Mouse (Mus musculus): ENCODE results near the gene Dus2.
"Not testable (repeated sequence)": the region's sequence is repeated elsewhere in the genome, so short reads cannot be mapped to it uniquely, and the experiment has no call there.

The Dus2 gene

GRCm38 (mm10) chr8:105990856-105991387 is at the start of gene Dus2:
TSS of gene Dus2 (plus strand) at chr8:105991337.
- peak; percentile 61 for DNase-seq

GRCm38 (mm10) chr8:105942026-105942425 is 49.1 kb upstream of the Dus2 start:
- DNase-seq = no peak

GRCm38 (mm10) chr8:105942542-105942941 is 48.6 kb upstream of the Dus2 start:
- no peak for DNase-seq

- DNase-seq = no peak
Observed at GRCm38 (mm10) chr8:105943321-105943739, 47.8 kb upstream of the Dus2 start, which contains the start of gene Lcat. TSS of gene Lcat (minus strand) at chr8:105943382.

- no peak for DNase-seq
Observed at GRCm38 (mm10) chr8:105949350-105949749, 41.8 kb upstream of the Dus2 start.

GRCm38 (mm10) chr8:105951057-105951659 is 40.0 kb upstream of the Dus2 start:
- peak; percentile 38 for DNase-seq

- DNase-seq = no peak
Observed at GRCm38 (mm10) chr8:105956556-105956955, 34.6 kb upstream of the Dus2 start.

GRCm38 (mm10) chr8:105957813-105958212 is 33.3 kb upstream of the Dus2 start:
- DNase-seq = peak; percentile 70

- peak; percentile 89 for DNase-seq
Observed at GRCm38 (mm10) chr8:105959350-105959749, 31.8 kb upstream of the Dus2 start.

GRCm38 (mm10) chr8:105961101-105961500 is 30.0 kb upstream of the Dus2 start:
- DNase-seq = no peak

- no peak for DNase-seq
Observed at GRCm38 (mm10) chr8:105961536-105961935, 29.6 kb upstream of the Dus2 start.

- DNase-seq = no peak
Observed at GRCm38 (mm10) chr8:105964506-105965265, 26.5 kb upstream of the Dus2 start.

- DNase-seq = peak; percentile 30
Observed at GRCm38 (mm10) chr8:105965266-105965904, 25.8 kb upstream of the Dus2 start.

GRCm38 (mm10) chr8:105965905-105966341 is 25.2 kb upstream of the Dus2 start, which contains the start of gene Slc12a4:
TSS of gene Slc12a4 (minus strand) at chr8:105966097.
- DNase-seq = peak; percentile 71

- no peak for DNase-seq
Observed at GRCm38 (mm10) chr8:105966692-105967311, 24.3 kb upstream of the Dus2 start.

GRCm38 (mm10) chr8:105969367-105969766 is 21.8 kb upstream of the Dus2 start:
- no peak for DNase-seq

GRCm38 (mm10) chr8:105971019-105971720 is 20.0 kb upstream of the Dus2 start:
- no peak for DNase-seq

GRCm38 (mm10) chr8:105975363-105975762 is 15.8 kb upstream of the Dus2 start:
- no peak for DNase-seq

GRCm38 (mm10) chr8:105979325-105979724 is 11.8 kb upstream of the Dus2 start, which contains the start of gene Dpep3:
TSS of gene Dpep3 (minus strand) at chr8:105979429.
- DNase-seq = no peak

GRCm38 (mm10) chr8:105981146-105981545 is 10.0 kb upstream of the Dus2 start:
- DNase-seq = no peak

GRCm38 (mm10) chr8:105983406-105983805 is 7.7 kb upstream of the Dus2 start:
- not testable (repeated sequence) for DNase-seq

- no peak for DNase-seq
Observed at GRCm38 (mm10) chr8:105988546-105988945, 2.6 kb upstream of the Dus2 start.
